8 mouse cellular contexts compared by ENCODE assay signal in the genomic region with DNA sequence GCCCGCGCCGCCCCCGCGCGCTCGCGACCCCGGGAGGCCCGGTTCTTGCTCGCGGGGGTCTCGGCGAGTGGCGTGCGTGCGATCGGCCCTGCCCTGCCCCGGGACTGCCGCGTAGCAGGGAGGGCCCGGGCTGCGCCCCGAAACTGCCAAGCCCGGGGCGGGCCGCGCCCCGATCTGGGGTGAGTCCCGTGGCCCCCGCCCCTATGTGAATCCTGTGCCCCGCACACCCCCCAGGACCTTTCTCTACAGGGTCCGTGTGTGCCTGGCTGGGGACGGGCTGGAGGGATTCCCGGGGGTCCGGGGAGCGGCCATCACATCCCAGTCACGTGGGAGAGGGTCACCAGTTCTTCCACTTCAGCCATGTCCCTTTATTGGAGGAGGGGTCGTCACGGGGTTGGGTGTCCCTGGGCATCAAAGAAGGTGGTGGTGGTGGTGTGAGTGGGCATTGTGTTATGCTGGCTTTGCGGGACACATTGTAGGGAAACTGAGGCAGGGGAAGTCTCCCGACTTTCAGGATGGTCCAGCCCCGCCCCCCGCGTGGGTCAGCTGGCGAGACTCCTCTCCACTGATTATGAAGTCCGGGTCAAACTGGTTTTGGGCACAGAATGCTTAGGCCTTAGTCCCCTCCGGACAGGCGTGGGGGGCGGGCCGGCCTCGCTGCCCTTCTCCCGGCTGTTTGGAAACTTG. TPM values are rescaled to one million over a fixed set of nuclear protein-coding genes. Genes with fewer than 3 reads are reported as not detected.
DNase-seq lines count a peak whose midpoint lies in the region; ATAC-seq and TF ChIP-seq lines count a peak whose summit lies in the region.

No protein-coding gene starts in this region.

- H3K27ac ChIP-seq in CH12.LX (ENCODE audit: insufficient read depth, low read depth) = peak overlapping the region; percentile 80
- peak overlapping the region; percentile 99 for H3K27ac ChIP-seq in embryonic facial prominence, embryonic 11.5 days (replicated peaks; ENCODE audit: low read depth, low read length)
- H3K27ac ChIP-seq in heart, postnatal 0 days (ENCODE audit: low read depth) = peak overlapping the region; percentile 99

- peaks cover 19 to 49% of the 10 kb centered on the region in 2 experiments for H3K4me1 ChIP-seq in CH12.LX (ENCODE audit: control insufficient read depth in 1 of 2, insufficient read depth in 2 of 2)
- peaks cover 7% of the 10 kb centered on the region; the same call in 1 of the 2 replicates for H3K4me1 ChIP-seq in embryonic facial prominence, embryonic 11.5 days (ENCODE audit: control insufficient read depth, insufficient read depth, low read length)
- H3K4me1 ChIP-seq in heart, postnatal 0 days (ENCODE audit: control insufficient read depth, insufficient read depth) = peaks cover 23% of the 10 kb centered on the region

- peaks cover 17% of the 10 kb centered on the region for H3K79me2 ChIP-seq in CH12.LX (replicated peaks; ENCODE audit: control insufficient read depth, extremely low read depth, insufficient read depth, poor library complexity, severe bottlenecking)

- H3K36me3 ChIP-seq in CH12.LX (replicated peaks in 1 of 2; ENCODE audit: control insufficient read depth in 1 of 2, insufficient read depth in 1 of 2, low read length in 1 of 2) = peaks cover 18 to 22% of the 10 kb centered on the region in 2 experiments
- peaks cover 2% of the 10 kb centered on the region; the same call in 1 of the 2 replicates for H3K36me3 ChIP-seq in embryonic facial prominence, embryonic 11.5 days (replicated peaks; ENCODE audit: control insufficient read depth, insufficient read depth, low read depth, low read length)
- H3K36me3 ChIP-seq in heart, postnatal 0 days (replicated peaks; ENCODE audit: control insufficient read depth, insufficient read depth, low read length) = peaks cover 13% of the 10 kb centered on the region

- WGBS in embryonic facial prominence, embryonic 11.5 days = 4% methylated on average over 40 of the region's 53 CpGs
- under 1% methylated on average over 51 of the region's 53 CpGs for WGBS in heart, postnatal 0 days

- peak overlapping the region; percentile 78 to 98 (median 85) for H3K4me3 ChIP-seq in CH12.LX (replicated peaks in 1 of 3; ENCODE audit: low read depth in 2 of 3, low read length in 2 of 3, poor library complexity in 1 of 3)
- H3K4me3 ChIP-seq in embryonic facial prominence, embryonic 11.5 days (ENCODE audit: low read depth, low read length) = peak overlapping the region; percentile 100
- H3K4me3 ChIP-seq in heart, postnatal 0 days (ENCODE audit: low read depth, low read length) = peak overlapping the region; percentile 98

- H3K9ac ChIP-seq in CH12.LX (ENCODE audit: insufficient read depth, low read depth) = peak overlapping the region; percentile 96
- peak overlapping the region; percentile 100 for H3K9ac ChIP-seq in embryonic facial prominence, embryonic 11.5 days (replicated peaks; ENCODE audit: low read length)
- H3K9ac ChIP-seq in heart, postnatal 0 days (replicated peaks; ENCODE audit: low read depth, low read length) = peak overlapping the region; percentile 100

- in situ Hi-C loops in CH12.LX (cut with MboI; ENCODE audit: low pct_ligation_motif_present, low pct_unique_long_range_greater_than_20kb, low sequenced_read_pairs) = no loop called here

- intact Hi-C loops in left cerebral cortex, postnatal 36 days (cut with DNase I) = loop anchor here (5.0 kb wide), 2 partner anchors 37 to 117 kb away; a partner anchor contains a TSS

- no peak for TF ChIP-seq EP300 in CH12.LX (IDR thresholded peaks at IDR 0.05; ENCODE audit: low read length)
- peak; percentile 31; the same call in 1 of the 2 replicates for TF ChIP-seq EP300 in heart, postnatal 0 days (IDR thresholded peaks at IDR 0.05; ENCODE audit: low read depth)

- TF ChIP-seq CTCF in CH12.LX (conservative IDR thresholded peaks at IDR 0.05 in 1 of 2, IDR thresholded peaks at IDR 0.05 in 1 of 2; ENCODE audit: low read depth in 2 of 2, low read length in 2 of 2) = no peak
- TF ChIP-seq CTCF in heart, postnatal 0 days (IDR thresholded peaks at IDR 0.05; ENCODE audit: low read depth) = no peak

- H3K27me3 ChIP-seq in CH12.LX (replicated peaks) = no peaks in the 10 kb centered on the region
- H3K27me3 ChIP-seq in embryonic facial prominence, embryonic 11.5 days (ENCODE audit: control insufficient read depth, insufficient read depth, low read length) = no peaks in the 10 kb centered on the region
- no peaks in the 10 kb centered on the region for H3K27me3 ChIP-seq in heart, postnatal 0 days (ENCODE audit: control insufficient read depth, insufficient read depth, low read length)

- peak overlapping the region; percentile 78 for H3K4me2 ChIP-seq in CH12.LX (ENCODE audit: insufficient read depth, low read depth, poor library complexity, severe bottlenecking)
- peak overlapping the region; percentile 94 for H3K4me2 ChIP-seq in embryonic facial prominence, embryonic 11.5 days (ENCODE audit: low read depth, low read length)
- peak overlapping the region; percentile 85 for H3K4me2 ChIP-seq in heart, postnatal 0 days (ENCODE audit: low read depth, low read length)

- DNase-seq in CH12.LX (ENCODE audit: extremely low read depth) (no peak), adipocyte (ENCODE audit: low spot score) (peak; percentile 71)
- DNase-seq in embryonic facial prominence, embryonic 11.5 days (ENCODE audit: low spot score) = peak; percentile 82
- peak; percentile 58 for DNase-seq in heart, postnatal 0 days (ENCODE audit: low spot score)
- peak; percentile 42 to 50 for DNase-seq in left cerebral cortex, postnatal 36 days (ENCODE audit: low spot score in 2 of 2)
- DNase-seq in spleen, postnatal 36 days (ENCODE audit: low spot score in 2 of 2) = peak; percentile 43 to 65

- dilution Hi-C loops in CH12.LX (cut with MboI; ENCODE audit: extremely low pct_ligation_motif_present, extremely low pct_unique_long_range_greater_than_20kb, low sequenced_read_pairs) = no loop called here

- no peaks in the 10 kb centered on the region for H3K9me3 ChIP-seq in CH12.LX (replicated peaks; ENCODE audit: low read length)
- H3K9me3 ChIP-seq in embryonic facial prominence, embryonic 11.5 days (replicated peaks; ENCODE audit: control insufficient read depth, low read length) = no peaks in the 10 kb centered on the region
- H3K9me3 ChIP-seq in heart, postnatal 0 days (replicated peaks; ENCODE audit: control insufficient read depth, low read length) = no peaks in the 10 kb centered on the region

- no peak for TF ChIP-seq RAD21 in CH12.LX (IDR thresholded peaks at IDR 0.05; ENCODE audit: low read depth, low read length)

- no peak; the same call in 1 of the 2 replicates for TF ChIP-seq POLR2A in CH12.LX (IDR thresholded peaks at IDR 0.05; ENCODE audit: low read depth, low read length)

- ATAC-seq in embryonic facial prominence, embryonic 11.5 days (replicated peaks; ENCODE audit: insufficient number of reproducible peaks, low FRiP score, low TSS enrichment, low read depth) = peak; percentile 14
- ATAC-seq in heart, postnatal 0 days (ENCODE audit: insufficient read depth, low read depth) = peak; percentile 5
- peak; percentile 0; the same call in 1 of the 2 replicates for ATAC-seq in megakaryocyte, adult 5-6 weeks (ENCODE audit: poor library complexity, severe bottlenecking)
- no peak for ATAC-seq in inflammation-experienced regulatory T-cells, adult 6 months

TF ChIP-seq in CH12.LX, 34 proteins besides CTCF, POLR2A, EP300 and RAD21 (continues in another document):
- no peak for TF ChIP-seq IRF4 (IDR thresholded peaks at IDR 0.05; ENCODE audit: low read depth, low read length)
- 0 out of 2 replicates have a peak, but pooled peaks have one; percentile 87 for TF ChIP-seq CHD1 (IDR thresholded peaks at IDR 0.05; ENCODE audit: low read depth, low read length)
- TF ChIP-seq MAX (IDR thresholded peaks at IDR 0.05; ENCODE audit: low read length) = peak; percentile 87; the same call in 1 of the 2 replicates
- TF ChIP-seq USF2 (conservative IDR thresholded peaks at IDR 0.05; ENCODE audit: low read depth, low read length) = peak; percentile 60

RNA-seq across cellular contexts. Expression of a gene that starts 0.5 kb away (rescaled TPM):
- total RNA-seq in CH12.LX (2012; rRNA removed) (1,832 and 2,176 TPM in 2 replicates), CH12.LX (2014; rRNA removed) (2,424 and 2,484 TPM in 2 replicates)
- 3,554 and 4,362 TPM in 2 replicates for polyA plus RNA-seq in CH12.LX (2012; ENCODE audit: insufficient read length, low read depth)
- 3,237 and 3,434 TPM in 2 replicates for polyA plus RNA-seq in embryonic facial prominence, embryonic 11.5 days (2014; fragmentation: Nextera tagmentation; extraction: Ambion mirVana)
- total RNA-seq in heart, postnatal 0 days (2014; rRNA removed; ENCODE audit: low replicate concordance) = 700 and 751 TPM in 2 replicates
- 639 and 714 TPM in 2 replicates for polyA plus RNA-seq in heart, postnatal 0 days (2015; fragmentation: Nextera tagmentation; extraction: Ambion mirVana)
- total RNA-seq in left cerebral cortex, postnatal 36 days (2021) = 1,000 to 10,000 TPM; 1,144 to 1,299 TPM
- total RNA-seq in megakaryocyte, adult 5-6 weeks (2015) = 4,212 and 4,544 TPM in 2 replicates
- 2,305 and 2,430 TPM in 2 replicates for total RNA-seq in megakaryocyte, adult 5-6 weeks (2017)
- 1,000 to 10,000 TPM; 2,239 to 4,634 (median 2,897) TPM for polyA plus RNA-seq in inflammation-experienced regulatory T-cells, adult 6 months (2017; shearing (Covaris generic))

RNA-seq across cellular contexts. Expression of a gene that starts 12.5 kb away (rescaled TPM):
- total RNA-seq in CH12.LX (2012; rRNA removed) = 0.25 TPM in 1 of 2 replicates, not detected in the other
- not detected in 2 replicates for total RNA-seq in CH12.LX (2014; rRNA removed)
- not detected in 2 replicates for polyA plus RNA-seq in CH12.LX (2012; ENCODE audit: insufficient read length, low read depth)
- polyA plus RNA-seq in embryonic facial prominence, embryonic 11.5 days (2014; fragmentation: Nextera tagmentation; extraction: Ambion mirVana) = 0.20 and 0.28 TPM in 2 replicates
- total RNA-seq in heart, postnatal 0 days (2014; rRNA removed; ENCODE audit: low replicate concordance) = not detected in 2 replicates
- 0.65 and 0.68 TPM in 2 replicates for polyA plus RNA-seq in heart, postnatal 0 days (2015; fragmentation: Nextera tagmentation; extraction: Ambion mirVana)
- total RNA-seq in left cerebral cortex, postnatal 36 days (2021) = under 1 TPM; 0.25 to 0.72 TPM
- total RNA-seq in megakaryocyte, adult 5-6 weeks (2015) = not detected in 2 replicates
- not detected in 2 replicates for total RNA-seq in megakaryocyte, adult 5-6 weeks (2017)
- under 1 TPM in 1 of 3 experiments, not detected in 2; 0.98 TPM for polyA plus RNA-seq in inflammation-experienced regulatory T-cells, adult 6 months (2017; shearing (Covaris generic))

RNA-seq across cellular contexts. Expression of a gene that starts 29.7 kb away (rescaled TPM):
- total RNA-seq in CH12.LX (2012; rRNA removed) = 17.7 and 19.6 TPM in 2 replicates
- 6.6 and 7.7 TPM in 2 replicates for total RNA-seq in CH12.LX (2014; rRNA removed)
- polyA plus RNA-seq in CH12.LX (2012; ENCODE audit: insufficient read length, low read depth) = 13.1 and 14.3 TPM in 2 replicates
- 20.5 and 24.2 TPM in 2 replicates for polyA plus RNA-seq in embryonic facial prominence, embryonic 11.5 days (2014; fragmentation: Nextera tagmentation; extraction: Ambion mirVana)
- total RNA-seq in heart, postnatal 0 days (2014; rRNA removed; ENCODE audit: low replicate concordance) = 46.7 and 70.5 TPM in 2 replicates
- polyA plus RNA-seq in heart, postnatal 0 days (2015; fragmentation: Nextera tagmentation; extraction: Ambion mirVana) = 22.3 and 28.6 TPM in 2 replicates
- total RNA-seq in left cerebral cortex, postnatal 36 days (2021) = 10 to 100 TPM; 12.8 to 16.4 TPM
- 5.9 and 6.9 TPM in 2 replicates for total RNA-seq in megakaryocyte, adult 5-6 weeks (2015)
- 6.5 and 10.5 TPM in 2 replicates for total RNA-seq in megakaryocyte, adult 5-6 weeks (2017)
- polyA plus RNA-seq in inflammation-experienced regulatory T-cells, adult 6 months (2017; shearing (Covaris generic)) = 10 to 100 TPM; 15.9 to 23.1 (median 17.9) TPM
